Mouse (Mus musculus) kidney, postnatal 36 days (tissue): ENCODE measurements around the gene Gm28308.

Experiments used
- DNase-seq, 2 experiments: peaks; one replicate each; pipeline ENCODE4 v3.0.0; 2021 to 2022; ENCODE audit warnings: mixed read lengths in 2 of 2

Gm28308 gene

DNA sequence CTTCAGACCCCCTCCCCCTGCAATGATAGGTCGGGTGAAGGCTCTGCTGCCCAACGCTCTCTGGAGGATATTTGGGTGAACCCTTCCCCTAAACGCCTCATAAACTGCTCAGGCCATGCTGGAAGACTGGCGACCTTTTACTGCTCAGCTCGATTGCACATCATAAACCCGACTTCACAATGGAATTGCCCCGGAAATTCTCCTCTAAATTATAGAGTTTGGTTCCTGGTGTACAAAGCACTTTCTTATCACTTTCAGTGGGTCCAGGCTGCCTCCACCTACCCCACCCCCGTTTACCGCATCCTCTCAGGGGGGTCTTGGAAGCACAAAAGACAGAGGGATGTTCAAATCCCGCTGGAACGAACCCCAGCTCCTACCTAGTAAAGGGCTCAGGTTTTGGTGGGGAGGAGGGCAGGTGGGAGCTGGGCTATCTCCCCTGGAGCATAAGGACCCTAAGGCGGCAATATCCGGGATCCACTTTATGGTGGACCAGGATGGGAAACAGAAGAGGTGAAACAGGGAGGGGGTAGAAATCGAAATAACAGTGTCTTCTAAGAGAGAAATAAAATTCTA lies 5.6 kb upstream of the Gm28308 start:
- peak in 1 of 2 experiments; percentile 40 for DNase-seq

- peak in 1 of 2 experiments; percentile 58 for DNase-seq
Observed at GRCm38 (mm10) chr6:52217895-52218642, 4.9 kb upstream of the Gm28308 start.

- DNase-seq: peak; percentile 96
Observed at GRCm38 (mm10) chr6:52217459-52217768, 4.3 kb upstream of the Gm28308 start.

DNA sequence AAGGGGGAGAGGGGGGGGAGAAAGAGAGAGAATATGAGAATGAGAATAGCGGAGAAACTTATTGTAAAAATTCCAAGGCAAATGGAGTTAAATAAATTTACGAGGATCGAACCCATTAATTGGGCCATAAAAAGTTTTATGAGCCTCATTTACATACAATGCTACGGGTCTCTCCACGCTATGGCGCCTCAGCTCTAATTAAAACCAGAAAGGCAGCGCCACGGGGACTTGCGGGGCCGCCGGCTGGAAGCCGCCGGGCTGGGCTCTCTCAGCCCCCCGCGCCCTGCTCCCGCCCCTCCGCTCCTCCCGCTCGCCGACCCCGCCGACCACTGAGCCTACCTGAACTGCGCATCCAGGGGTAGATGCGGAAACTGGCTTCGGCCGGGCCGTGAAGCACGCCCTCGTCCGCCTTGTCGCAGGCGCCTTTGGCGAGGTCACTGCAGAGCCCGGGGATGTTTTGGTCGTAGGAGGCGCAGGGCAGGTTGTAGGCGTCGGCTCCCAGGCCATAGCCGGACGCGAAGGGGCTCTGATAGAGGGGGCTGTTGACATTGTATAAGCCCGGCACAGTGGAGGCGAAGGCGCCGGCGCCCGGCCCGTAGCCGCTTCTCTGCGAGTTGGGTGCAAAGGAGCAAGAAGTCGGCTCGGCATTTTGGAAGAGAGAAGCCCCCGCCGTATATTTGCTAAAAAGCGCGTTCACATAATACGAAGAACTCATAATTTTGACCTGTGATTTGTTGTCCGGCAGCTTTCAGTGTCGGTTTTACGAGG lies 3.7 kb upstream of the Gm28308 start:
- DNase-seq: peak in 1 of 2 experiments; percentile 73

- peak; percentile 12 to 64 for DNase-seq
Observed at GRCm38 (mm10) chr6:52215771-52216535, 2.8 kb upstream of the Gm28308 start.

DNA sequence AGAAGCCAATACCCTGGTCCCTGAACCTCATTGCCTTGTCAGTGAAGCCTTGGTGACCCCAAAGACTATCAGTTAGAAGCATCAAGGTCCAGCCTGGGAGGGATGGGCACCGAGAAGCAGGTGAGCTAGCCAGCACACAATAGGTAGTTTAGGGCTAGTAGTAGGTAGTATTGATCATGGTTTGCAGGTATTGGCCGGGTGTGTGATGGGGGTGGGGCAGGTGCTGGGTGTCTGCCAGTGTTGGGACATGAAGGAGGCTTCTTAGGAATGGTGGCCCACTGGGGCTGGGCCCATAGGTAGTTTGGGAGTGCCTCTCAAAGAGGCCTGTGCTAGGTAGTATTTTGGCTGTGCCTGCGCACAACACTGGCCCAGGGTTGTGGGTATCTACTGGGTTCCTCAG lies 1.9 kb upstream of the Gm28308 start:
- DNase-seq: peak in 1 of 2 experiments; percentile 45

DNA sequence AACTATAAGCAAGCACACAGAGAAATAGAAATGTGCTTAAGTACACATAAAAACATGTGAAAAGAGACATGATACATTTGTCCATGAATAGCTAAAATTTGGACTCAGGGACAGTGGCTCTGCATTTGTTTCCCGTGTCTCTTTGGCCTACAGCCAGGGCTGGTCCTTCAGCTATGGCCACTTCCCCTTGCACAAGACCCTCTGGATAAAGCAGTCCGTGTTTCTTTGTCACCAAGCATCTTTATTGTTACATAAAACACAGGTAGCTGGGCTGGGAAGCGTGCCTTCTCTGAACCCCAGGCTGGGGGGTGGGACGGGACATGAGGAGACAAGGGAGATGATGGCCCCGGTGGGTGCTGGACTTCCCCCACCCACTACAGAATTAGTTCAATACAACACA lies 1.1 kb upstream of the Gm28308 start:
- peak in 1 of 2 experiments; percentile 49 for DNase-seq

GRCm38 (mm10) chr6:52212556-52213118 lies 502 bp downstream of the Gm28308 start:
- DNase-seq: peak; percentile 80 to 82

DNA sequence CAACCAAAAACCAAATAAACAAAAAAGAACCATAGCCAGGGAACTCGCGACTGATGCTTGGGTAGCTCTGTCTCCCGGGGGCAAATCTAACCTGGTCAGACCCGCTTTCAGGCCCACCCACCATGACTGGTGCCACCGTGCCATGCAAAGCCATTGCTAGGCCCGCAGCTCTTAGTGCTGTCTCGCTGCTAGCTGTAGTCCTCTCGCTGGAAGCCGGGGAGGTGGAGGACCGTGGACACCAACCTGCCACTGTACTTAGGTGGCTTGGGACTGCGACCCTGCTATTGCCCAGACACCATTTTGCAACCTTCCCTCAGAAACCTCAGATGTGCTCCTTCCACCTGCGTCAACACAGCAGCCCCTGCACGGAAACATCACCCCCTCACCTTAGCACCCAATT lies 1.2 kb downstream of the Gm28308 start:
- peak in 1 of 2 experiments; percentile 55 for DNase-seq

- DNase-seq: peak; percentile 88 to 94
Observed at GRCm38 (mm10) chr6:52211170-52211935, 1.8 kb downstream of the Gm28308 start.

DNA sequence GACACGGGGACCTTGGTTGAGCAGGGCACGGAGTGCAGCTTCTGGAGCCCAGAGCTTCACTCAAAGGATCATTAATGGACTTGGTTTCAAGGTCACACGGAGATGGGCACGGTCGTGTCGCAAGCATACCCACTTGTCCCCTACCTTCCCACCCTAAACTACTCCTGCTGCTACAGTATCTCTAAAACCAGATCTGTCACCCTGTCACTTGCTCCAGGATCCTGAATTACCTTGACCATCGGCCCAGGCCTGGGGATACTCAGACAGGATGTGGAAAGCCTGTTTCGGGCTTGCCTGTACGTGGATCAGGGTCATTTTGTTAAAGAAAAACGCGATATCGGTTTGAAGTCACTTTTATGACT lies 3.5 kb downstream of the Gm28308 start:
- peak in 1 of 2 experiments; percentile 41 for DNase-seq

GRCm38 (mm10) chr6:52208868-52209684 lies 4.1 kb downstream of the Gm28308 start:
- peak in 1 of 2 experiments; percentile 10 for DNase-seq

DNA sequence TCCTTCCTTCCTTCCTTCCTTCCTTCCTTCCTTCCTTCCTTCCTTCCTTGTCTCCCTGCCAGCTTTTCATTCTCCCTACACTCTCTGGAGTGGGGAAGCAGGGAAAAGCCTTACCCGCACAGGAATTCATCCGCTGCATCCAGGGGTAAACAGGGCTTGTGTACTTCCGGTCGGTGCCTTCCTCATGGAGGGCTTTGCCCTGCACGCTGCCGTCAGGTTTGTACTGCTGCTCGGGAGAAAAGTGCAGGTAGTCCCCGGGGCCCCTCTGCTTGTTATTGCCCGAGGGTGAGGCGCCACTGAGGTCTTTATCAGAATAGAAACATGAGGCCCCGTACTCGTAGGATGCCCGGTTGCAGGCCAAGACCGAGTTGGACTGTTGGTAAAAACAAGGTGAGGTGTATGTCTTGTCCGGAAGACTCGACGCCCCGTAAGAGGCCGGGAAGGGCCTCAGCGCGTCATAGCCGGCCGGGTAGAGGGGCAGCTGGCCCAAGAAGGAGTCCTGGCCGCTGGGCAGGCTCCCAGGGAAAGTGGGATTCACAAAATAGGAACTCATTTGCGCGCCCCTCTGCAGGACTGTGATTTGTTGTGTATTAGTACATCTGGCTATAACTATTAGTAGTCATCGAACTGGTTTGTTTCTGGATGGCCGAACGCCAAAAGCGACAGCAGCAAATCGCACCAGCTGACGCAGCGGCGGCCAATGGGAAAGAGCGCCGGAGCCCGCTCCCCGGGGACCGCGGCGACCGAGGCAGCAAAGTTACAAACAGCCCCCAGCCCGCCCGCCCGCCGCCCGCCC lies 4.9 kb downstream of the Gm28308 start, which contains the start of gene Hoxa6:
Gene Hoxa6, minus strand, starts transcription at position 651 of the 796 bp plus-strand sequence.
- DNase-seq: peak in 1 of 2 experiments; percentile 90

DNA sequence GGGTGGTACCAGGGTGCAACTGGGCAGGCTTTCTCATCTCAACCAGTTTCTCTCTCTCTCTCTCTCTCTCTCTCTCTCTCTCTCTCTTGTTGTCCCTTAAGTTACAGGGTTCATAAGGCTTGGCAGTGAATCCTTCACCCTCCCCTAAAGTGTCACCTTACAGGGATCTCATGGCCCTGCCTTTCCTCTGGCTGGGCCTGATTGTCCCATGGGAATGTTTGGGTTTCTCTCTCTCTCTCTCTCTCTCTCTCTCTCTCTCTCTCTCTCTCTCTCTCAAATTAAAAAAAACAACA lies 5.5 kb downstream of the Gm28308 start:
- DNase-seq: no peak

DNA sequence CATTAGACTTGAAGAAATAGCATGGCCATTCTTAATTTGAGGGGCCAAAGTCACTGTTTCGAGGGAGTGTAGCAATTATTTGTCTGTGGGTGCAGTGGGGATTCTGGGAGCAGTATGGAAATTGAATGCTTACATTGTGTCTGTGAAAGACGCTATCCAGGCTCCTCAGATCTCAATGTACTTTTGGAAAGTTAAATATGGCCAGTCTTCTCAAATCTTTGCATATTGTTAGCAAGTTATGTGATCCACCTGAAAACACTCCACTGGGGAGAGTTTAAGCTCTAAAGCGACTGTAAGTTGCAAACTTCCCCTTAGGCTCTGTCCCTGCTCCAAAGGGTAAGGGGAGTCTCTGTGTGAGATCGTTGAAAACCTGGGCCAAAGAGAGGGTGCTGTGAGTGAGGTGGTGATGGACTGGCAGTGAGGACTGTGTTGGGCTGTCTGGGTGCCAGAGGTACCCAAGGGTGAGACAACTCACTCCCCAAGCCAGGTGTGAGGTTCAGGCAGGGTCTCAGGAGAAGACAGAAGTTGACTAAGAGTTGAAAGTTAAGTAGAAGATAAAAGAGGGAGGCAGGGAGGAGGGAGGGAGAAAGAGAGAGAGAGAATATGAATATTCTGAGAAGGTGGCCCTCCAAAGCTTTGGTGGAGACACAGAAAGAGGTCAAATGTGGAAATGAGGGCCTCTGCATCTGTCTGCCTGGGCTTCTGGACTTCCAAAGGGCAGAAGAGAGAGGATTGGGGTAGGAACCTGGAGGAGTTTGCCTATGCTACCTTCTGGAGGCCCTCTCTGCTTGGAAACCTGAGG lies 6.1 kb downstream of the Gm28308 start:
- peak in 1 of 2 experiments; percentile 10 for DNase-seq

DNA sequence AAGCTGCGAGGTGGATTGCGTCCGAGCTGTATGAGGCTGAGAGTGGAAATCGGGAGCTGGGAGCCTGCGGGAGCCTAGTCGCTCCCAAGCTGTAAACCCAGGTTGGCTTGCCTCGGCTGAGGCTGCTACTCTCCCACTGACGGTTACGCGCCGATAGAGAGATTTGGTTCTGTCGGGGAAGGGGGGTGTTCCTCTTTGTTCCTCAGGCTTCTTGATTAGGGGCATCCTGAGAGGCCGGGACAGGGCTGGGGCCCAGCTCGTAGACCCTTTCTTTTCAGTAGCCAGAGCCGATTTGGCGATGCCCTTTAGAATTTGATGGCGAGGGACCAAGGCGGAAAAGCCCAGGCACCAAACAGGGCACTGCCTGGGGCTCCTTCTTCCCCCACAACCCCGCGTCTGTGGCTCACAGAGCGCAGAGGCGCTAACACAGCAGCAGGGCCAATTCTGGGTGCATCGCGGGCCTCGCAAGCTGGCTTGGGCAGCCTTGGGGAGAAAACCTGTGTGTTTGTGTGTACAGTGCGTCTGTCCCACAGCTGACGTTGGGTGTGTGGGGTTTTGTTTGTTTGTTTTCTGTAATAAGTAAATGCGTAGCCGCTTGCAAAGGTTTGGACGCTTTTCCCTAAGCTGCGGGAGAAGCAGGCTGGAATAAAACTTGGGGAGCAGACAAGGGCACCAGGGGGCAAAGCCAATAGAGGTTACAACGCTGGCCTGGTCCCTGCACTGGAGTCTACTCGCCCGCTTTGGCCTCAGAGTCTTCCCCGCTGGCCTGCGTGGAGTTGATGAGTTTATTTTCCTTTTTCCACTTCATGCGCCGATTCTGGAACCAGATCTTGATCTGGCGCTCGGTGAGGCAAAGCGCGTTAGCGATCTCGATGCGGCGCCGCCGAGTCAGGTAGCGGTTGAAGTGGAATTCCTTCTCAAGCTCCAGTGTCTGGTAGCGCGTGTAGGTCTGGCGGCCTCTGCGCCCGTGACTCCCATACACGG lies 7.2 kb downstream of the Gm28308 start:
- peak in 1 of 2 experiments; percentile 21 for DNase-seq

GRCm38 (mm10) chr6:52205221-52205620 lies 7.9 kb downstream of the Gm28308 start:
- peak in 1 of 2 experiments; percentile 12 for DNase-seq
